Mouse (Mus musculus): Measurements from ENCODE around the gene Sdk2.

GRCm38 (mm10) chr11:113991886-113992285, 75.0 kb downstream of the Sdk2 start:
- no peak for TF ChIP-seq EP300 (IDR thresholded peaks at IDR 0.05)
- TF ChIP-seq CTCF (IDR thresholded peaks at IDR 0.05) = no peak
